Mouse (Mus musculus) macrophage (primary cell): ENCODE results near the gene Olfr307. TPM values are rescaled to one million over a fixed set of nuclear protein-coding genes. Genes with fewer than 3 reads are reported as not detected.
"Not testable (repeated sequence)": the region's sequence is repeated elsewhere in the genome, so short reads cannot be mapped to it uniquely, and the experiment has no call there.

Experiments
- H3K27ac ChIP-seq: fragments of 350-480 bp; formaldehyde crosslinking; 2 replicates; pipeline ENCODE4 v1.9.0; 2021
- H3K36me3 ChIP-seq: fragments of 350-480 bp; formaldehyde crosslinking; 2 replicates; pipeline ENCODE4 v1.9.0; 2021; ENCODE audit errors: inconsistent target
- H3K4me3 ChIP-seq: fragments of 350-480 bp; formaldehyde crosslinking; 2 replicates; pipeline ENCODE4 v1.9.0; 2021; ENCODE audit errors: inconsistent target
- H3K79me2 ChIP-seq: fragments of 350-480 bp; formaldehyde crosslinking; 2 replicates; pipeline ENCODE4 v1.9.0; 2021; ENCODE audit errors: inconsistent target
- WGBS: methylation state at CpG from one replicate; pipeline ENCODE4 v1.1.7; 2026; ENCODE audit warnings: inconsistent platforms; ENCODE audit not compliant: missing documents; 5-methylcytosine and 5-hydroxymethylcytosine counted together
- polyA plus RNA-seq: library from polyadenylated mRNA; stranded (reverse); fragments of 250-400 nt; gene quantifications from 3 replicates; pipeline ENCODE4 v1.2.4, GENCODE M21; 2018; ENCODE audit warnings: inconsistent platforms
- total RNA-seq, 78 experiments: library from RNA; depleted of rRNA; stranded (reverse); fragments of 250-400 nt; gene quantifications; 1 replicate in 9 of 78; 2 replicates in 24 of 78; 3 replicates in 43 of 78; 4 replicates in 2 of 78; pipeline ENCODE4 v1.2.4; 2018; ENCODE audit warnings: inconsistent platforms in 56 of 78

Olfr307 gene
- total RNA-seq (2018; cell fraction: chromatin; rRNA removed): not detected
- not detected for total RNA-seq (2018; cell fraction: cytosol; rRNA removed)
- total RNA-seq (2018; cell fraction: nucleus; rRNA removed): not detected
- polyA plus RNA-seq: not detected in 3 replicates

GRCm38 (mm10) chr7:86337486-86337885 is at the start of gene Olfr307:
Olfr307 (minus strand) TSS chr7:86337586.
- no peaks in the 10 kb centered on the region for H3K36me3 ChIP-seq
- no peak within 1 kb of the TSS for H3K4me3 ChIP-seq
- H3K79me2 ChIP-seq: no peaks in the 10 kb centered on the region
- 75% methylated on average over 1 of the region's 1 CpGs for WGBS
- no peak within 1 kb of the TSS for H3K27ac ChIP-seq

DNA sequence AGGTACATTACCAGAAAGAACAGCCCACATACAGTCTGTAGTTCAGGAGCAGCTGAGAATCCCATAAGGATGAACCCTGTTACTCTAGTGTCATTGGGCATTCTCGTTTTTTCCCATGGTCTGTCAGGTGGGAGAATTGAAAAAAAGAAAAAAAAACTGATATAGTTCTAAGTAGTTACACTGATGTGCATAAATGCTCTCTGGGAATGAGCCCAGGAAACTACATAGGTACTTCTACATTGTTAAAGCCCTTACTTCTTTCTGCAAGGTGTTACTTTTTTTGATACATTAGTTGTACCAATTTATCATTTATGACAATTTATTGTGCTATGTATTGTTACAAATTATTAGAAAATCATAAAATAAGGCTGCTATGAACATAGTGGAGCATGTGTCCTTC is 49.2 kb upstream of the Olfr307 start, which contains the start of gene Olfr304:
Olfr304 (minus strand) TSS at position 101 of the 400 bp plus-strand sequence.
- no peaks in the 10 kb centered on the region for H3K79me2 ChIP-seq
- no peak within 1 kb of the TSS for H3K4me3 ChIP-seq
- no peaks in the 10 kb centered on the region for H3K36me3 ChIP-seq
- no peak within 1 kb of the TSS for H3K27ac ChIP-seq
- 25% methylated on average over 1 of the region's 1 CpGs for WGBS

DNA sequence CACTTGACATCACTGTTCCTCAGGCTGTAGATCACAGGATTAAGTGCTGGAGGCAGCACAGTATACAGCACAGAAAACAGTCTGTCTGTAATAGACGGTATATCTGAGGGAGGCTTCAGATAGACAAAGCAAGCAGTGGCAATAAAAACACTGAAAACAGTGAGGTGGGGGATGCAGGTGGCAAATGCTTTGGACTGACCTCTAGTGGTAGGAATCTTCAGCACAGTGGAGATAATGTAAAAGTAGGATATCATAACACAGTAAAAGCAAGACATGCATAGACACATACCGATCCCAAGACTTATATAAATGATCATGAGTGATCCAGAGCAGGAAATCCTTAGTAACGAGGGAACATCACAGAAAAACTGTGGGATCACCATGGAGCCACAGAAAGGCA is 48.4 kb upstream of the Olfr307 start:
- Histone ChIP-seq H3K36me3 (no peaks in the 10 kb centered on the region), H3K4me3 (no peak overlapping the region), H3K27ac (no peak overlapping the region), H3K79me2 (no peaks in the 10 kb centered on the region)
- WGBS: 67% methylated on average over 3 of the region's 3 CpGs

- no peak within 1 kb of the TSS for H3K4me3 ChIP-seq
- 63% methylated on average over 1 of the region's 1 CpGs for WGBS
- no peak within 1 kb of the TSS for H3K27ac ChIP-seq
- H3K36me3 ChIP-seq: no peaks in the 10 kb centered on the region
- H3K79me2 ChIP-seq: no peaks in the 10 kb centered on the region
Observed at GRCm38 (mm10) chr7:86366828-86367227, 29.4 kb upstream of the Olfr307 start, which contains the start of gene Olfr305. Olfr305 (minus strand) TSS chr7:86366928.

DNA sequence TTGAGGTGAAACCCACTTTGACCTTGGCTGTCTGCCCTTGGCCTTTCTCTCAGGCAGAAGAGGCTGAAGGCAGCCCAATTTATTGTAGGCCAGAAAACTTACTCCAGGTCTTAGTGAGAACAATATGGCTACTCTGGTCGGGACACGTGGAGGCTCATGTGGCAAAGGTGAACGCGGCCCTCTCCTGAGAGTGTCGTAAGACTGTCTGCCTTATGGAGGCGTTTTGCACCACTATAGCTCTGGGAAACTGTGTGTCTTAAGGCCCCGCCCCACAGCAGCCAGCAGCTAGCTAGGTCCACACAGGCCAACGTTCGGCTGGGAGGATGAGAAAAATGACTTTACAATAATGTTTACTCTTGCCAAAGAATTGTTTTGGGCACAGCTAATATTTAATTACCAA is 8.9 kb upstream of the Olfr307 start:
- H3K36me3 ChIP-seq, H3K79me2 ChIP-seq, H3K27ac ChIP-seq, H3K4me3 ChIP-seq: not testable (repeated sequence)
- WGBS: 82% methylated on average over 9 of the region's 9 CpGs

DNA sequence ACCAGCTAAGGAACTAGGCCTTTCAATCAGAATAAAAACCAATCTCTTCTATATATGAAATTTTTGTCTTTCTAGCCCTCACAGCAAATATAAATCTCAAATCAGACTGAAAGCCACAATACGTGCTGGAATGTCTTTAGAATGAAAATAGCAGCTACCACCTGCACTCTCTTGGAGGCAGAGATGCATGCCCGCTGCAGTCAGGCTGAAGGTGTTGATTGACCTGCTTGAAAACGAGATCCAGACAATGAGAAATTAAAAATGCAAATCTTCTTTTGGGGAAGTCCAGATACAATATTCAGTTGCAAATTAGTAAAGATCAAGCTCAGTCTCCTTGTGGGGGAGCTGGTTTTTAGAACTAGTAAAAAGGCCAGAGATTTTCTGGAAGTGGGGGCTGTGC is 6.9 kb upstream of the Olfr307 start:
- Histone ChIP-seq H3K27ac (no peak overlapping the region), H3K79me2 (no peaks in the 10 kb centered on the region), H3K36me3 (no peaks in the 10 kb centered on the region), H3K4me3 (no peak overlapping the region)
- WGBS: 66% methylated on average over 3 of the region's 3 CpGs

DNA sequence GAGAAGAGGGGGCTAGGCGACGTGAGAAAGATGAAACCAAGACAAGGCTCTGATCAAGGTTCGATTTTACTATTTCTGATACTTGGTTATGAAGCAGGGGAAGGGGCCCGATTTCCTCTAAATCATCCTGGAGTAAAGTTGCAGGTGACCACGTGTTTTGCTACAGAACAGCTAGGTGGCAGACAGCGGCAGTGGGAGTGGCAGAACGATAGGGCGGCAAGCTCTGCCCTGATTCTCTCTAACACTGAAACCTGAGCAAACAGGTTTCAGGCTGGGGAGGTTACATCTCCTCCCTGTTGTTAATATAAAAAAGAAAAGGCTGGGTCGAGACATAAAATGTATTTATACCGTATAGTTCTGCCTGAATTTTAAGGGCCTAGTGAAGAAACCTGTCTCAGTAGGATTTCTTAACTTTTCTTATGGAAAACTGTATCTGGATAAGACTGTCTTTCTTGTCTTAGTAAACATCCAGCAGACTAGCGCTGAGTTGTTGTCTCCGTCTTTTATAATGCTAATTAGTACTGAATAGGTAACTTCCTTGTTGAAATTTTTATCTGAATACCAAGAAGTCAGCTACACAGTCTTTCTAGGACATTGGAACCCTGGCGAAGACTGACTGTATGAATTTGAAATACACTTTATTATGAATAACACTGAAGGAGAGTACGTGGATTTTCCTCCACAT is 5.6 kb upstream of the Olfr307 start:
- Histone ChIP-seq H3K36me3 (no peaks in the 10 kb centered on the region), H3K4me3 (no peak overlapping the region), H3K27ac (no peak overlapping the region), H3K79me2 (no peaks in the 10 kb centered on the region)
- WGBS: 84% methylated on average over 14 of the region's 14 CpGs

DNA sequence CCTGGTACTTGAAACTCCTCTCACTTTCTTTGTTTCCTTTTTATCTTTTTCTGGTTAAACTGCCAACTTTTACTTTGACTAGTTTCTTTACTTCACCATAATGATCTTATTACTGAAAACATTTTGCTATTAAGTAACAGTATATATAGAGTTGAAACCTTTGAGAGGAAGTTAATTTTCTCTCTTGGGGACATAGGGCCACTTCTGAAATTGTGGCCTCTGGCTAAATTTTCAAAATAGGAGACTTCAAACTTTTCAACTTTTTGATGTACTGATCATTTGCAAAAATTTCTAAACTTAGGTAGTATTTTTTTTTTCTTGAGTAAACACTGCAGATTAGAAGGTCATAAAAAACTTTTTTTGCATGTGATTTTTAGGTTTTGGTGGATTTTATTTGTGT is 11.9 kb downstream of the Olfr307 start, which contains the start of gene Olfr308:
Olfr308 (minus strand) TSS at position 101 of the 400 bp plus-strand sequence.
- H3K79me2 ChIP-seq: no peaks in the 10 kb centered on the region
- H3K27ac ChIP-seq: no peak within 1 kb of the TSS
- H3K36me3 ChIP-seq: no peaks in the 10 kb centered on the region
- H3K4me3 ChIP-seq: no peak within 1 kb of the TSS

- Histone ChIP-seq H3K36me3 (no peaks in the 10 kb centered on the region), H3K4me3 (no peak overlapping the region), H3K79me2 (no peaks in the 10 kb centered on the region), H3K27ac (no peak overlapping the region)
- WGBS: 60% methylated on average over 2 of the region's 2 CpGs
Observed at GRCm38 (mm10) chr7:86321323-86321722, 16.1 kb downstream of the Olfr307 start.

DNA sequence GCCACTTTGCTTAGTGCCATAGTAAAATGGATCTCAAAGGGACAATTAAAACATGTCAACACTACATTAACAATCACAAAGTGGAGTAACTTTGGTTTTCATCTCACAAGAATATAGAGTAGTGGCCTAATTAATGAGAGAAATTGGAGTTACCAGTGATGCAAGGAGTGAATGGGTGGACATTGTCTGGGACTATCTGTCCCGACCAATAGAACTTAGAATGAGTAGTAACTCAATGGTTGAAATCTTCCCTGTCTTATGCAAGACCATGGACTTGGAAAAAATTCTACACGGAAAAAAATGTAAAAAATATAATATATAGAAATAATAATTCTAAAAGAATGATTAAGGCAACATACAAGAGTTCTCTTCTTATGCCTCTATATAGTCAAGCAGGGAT is 23.8 kb downstream of the Olfr307 start, which contains the start of gene Olfr309:
Olfr309 (minus strand) TSS at position 101 of the 400 bp plus-strand sequence.
- Histone ChIP-seq H3K27ac (no peak within 1 kb of the TSS), H3K4me3 (no peak within 1 kb of the TSS), H3K79me2 (no peaks in the 10 kb centered on the region), H3K36me3 (no peaks in the 10 kb centered on the region)
- 82% methylated on average over 2 of the region's 2 CpGs for WGBS

Other genes starting within 250 kb of the Olfr307 start
- not detected in 3 replicates for gene Vmn2r75, start 165.8 kb downstream of the Olfr307 start, polyA plus RNA-seq
- gene Vmn2r76, start 91.3 kb downstream of the Olfr307 start, polyA plus RNA-seq: not detected in 3 replicates
- not detected in 3 replicates for gene Olfr310, start 60.4 kb downstream of the Olfr307 start, polyA plus RNA-seq
- gene Olfr309, start 23.9 kb downstream of the Olfr307 start, polyA plus RNA-seq: not detected in 3 replicates
- gene Olfr308, start 12.0 kb downstream of the Olfr307 start, polyA plus RNA-seq: not detected in 3 replicates
- gene Olfr305, start 29.3 kb upstream of the Olfr307 start, polyA plus RNA-seq: not detected in 3 replicates
- gene Olfr304, start 49.1 kb upstream of the Olfr307 start, polyA plus RNA-seq: not detected in 3 replicates
- gene Olfr303, start 60.2 kb upstream of the Olfr307 start, polyA plus RNA-seq: not detected in 3 replicates
- gene Olfr301, start 66.3 kb upstream of the Olfr307 start, polyA plus RNA-seq: not detected in 3 replicates
- not detected in 3 replicates for gene Olfr299, start 122.3 kb upstream of the Olfr307 start, polyA plus RNA-seq
- gene Olfr298, start 154.9 kb upstream of the Olfr307 start, polyA plus RNA-seq: not detected in 3 replicates
- gene Olfr297, start 182.4 kb upstream of the Olfr307 start, polyA plus RNA-seq: not detected in 3 replicates
- gene Olfr295, start 246.3 kb upstream of the Olfr307 start, polyA plus RNA-seq: not detected in 3 replicates